Mouse (Mus musculus): ENCODE measurements around the gene Gimap3.

Gene Gimap3

GRCm38 (mm10) chr6:48770696-48771095 lies at the start of gene Gimap3:
Gimap3 (minus strand) TSS chr6:48770851.
- no peak for DNase-seq (ENCODE audit: extremely low read depth, low read depth)

DNA sequence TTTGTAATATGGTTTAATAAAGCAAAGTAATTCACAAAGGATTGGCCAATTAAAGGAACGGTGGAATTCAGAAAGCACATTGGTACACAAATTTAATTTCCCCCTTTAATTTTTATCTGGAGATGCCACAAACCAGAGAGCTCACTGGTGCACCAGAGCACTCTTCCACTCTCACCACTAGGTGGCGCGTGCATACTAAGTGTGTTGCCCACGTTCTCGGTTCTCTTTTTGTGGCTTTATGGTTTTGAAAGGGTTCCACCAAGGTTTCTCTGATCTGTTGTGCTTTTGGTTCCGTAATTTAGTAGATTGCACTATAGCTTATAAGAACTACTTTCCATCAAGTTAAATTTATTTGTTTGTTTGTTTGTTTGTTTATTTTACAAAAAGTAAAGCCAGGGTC lies 47.2 kb upstream of the Gimap3 start:
- DNase-seq (ENCODE audit: extremely low read depth, low read depth), result peak; percentile 79

DNA sequence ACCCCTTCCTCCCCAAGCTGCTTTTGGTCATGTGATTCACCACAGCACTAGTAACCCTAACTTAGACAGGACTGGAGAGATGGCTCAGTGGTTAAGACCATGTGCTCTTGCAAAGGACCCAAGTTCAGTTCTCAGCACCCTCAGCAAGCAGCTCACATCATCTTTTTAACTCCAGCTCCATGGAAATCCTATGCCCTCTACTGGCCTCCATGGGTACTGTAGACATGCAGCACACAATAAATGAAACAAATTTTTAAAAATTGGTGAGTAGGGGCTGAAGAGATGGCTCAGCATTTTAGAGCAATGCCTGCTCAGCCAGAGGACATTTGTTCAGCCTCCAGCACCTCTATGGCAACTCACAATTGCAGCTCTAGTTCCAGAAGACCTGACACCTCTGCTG lies 44.4 kb upstream of the Gimap3 start:
- DNase-seq (ENCODE audit: extremely low read depth, low read depth), result no peak

GRCm38 (mm10) chr6:48809494-48810219 lies 39.0 kb upstream of the Gimap3 start:
- DNase-seq (ENCODE audit: extremely low read depth, low read depth), result no peak

DNA sequence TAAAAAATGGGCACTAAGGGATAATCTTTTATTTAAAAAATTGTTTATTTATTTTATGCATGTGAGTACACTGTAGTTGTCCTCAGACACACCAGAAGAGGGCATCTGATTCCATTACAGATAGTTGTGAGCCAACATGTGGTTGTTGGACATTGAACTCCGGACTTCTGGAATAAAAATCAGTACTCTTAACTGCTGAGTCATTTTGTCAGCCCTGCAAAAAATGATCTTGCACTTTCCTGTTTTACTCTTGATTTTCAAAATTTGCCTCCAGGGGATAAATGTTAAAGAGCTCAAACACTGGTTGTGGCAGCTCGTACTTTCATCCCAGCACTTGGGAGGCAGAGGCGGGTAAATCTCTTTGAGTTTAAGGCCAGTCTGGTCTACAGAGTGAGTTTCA lies 36.1 kb upstream of the Gimap3 start:
- DNase-seq (ENCODE audit: extremely low read depth, low read depth), result no peak

- DNase-seq (ENCODE audit: extremely low read depth, low read depth), result no peak
These were observed 33.7 kb upstream of the Gimap3 start for GRCm38 (mm10) chr6:48804346-48804745.

- DNase-seq (ENCODE audit: extremely low read depth, low read depth), result no peak
These were observed 32.9 kb upstream of the Gimap3 start for GRCm38 (mm10) chr6:48803406-48804051.

DNA sequence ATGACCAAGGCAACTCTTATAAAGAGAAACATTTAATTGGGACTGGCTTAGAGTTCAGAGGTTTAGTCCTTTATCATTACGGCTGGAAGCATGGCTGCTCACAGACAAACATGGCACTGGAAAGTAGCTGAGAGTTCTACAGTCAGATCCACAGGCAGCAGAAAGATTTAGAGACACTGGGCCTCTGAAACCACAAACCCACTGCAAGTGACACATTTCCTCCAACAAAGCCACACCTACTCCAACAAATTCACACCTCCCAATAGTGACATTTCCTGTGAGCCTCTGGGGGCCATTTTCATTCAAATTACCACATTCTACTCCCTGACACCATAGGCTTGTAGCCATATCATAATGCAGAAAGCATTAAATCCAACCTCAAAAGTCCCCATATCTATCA lies 31.2 kb upstream of the Gimap3 start:
- DNase-seq (ENCODE audit: extremely low read depth, low read depth), result no peak

- DNase-seq (ENCODE audit: extremely low read depth, low read depth), result no peak
These were observed 17.2 kb upstream of the Gimap3 start for GRCm38 (mm10) chr6:48787867-48788266.

- DNase-seq (ENCODE audit: extremely low read depth, low read depth), result no peak
These were observed 14.9 kb upstream of the Gimap3 start for GRCm38 (mm10) chr6:48785601-48786000.

- no peak for DNase-seq (ENCODE audit: extremely low read depth, low read depth)
These were observed 14.5 kb upstream of the Gimap3 start for GRCm38 (mm10) chr6:48785189-48785588.

- DNase-seq (ENCODE audit: extremely low read depth, low read depth), result no peak
These were observed 13.8 kb upstream of the Gimap3 start for GRCm38 (mm10) chr6:48784406-48784805.

DNA sequence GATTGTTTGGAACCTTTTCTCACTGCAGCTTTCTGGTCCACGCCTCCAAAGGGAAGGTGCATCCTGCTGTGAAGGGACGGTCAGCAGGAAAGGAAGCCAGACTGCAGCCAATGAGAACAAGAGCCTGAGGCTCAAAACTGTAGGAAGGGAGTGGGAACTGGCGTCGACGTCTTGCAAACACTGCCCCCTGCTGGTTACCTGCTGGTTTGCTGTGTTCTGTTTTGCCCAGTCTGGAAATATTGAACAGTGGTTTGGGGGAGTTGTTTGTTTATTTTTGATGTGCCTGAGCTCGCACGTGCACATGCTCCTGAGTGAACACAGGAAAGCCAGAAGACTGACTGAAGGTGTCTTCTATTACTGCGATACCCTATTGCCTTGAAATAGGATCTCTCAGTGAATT lies 1.4 kb upstream of the Gimap3 start:
- DNase-seq (ENCODE audit: extremely low read depth, low read depth), result peak; percentile 38

- no peak for DNase-seq (ENCODE audit: extremely low read depth, low read depth)
These were observed 1.7 kb downstream of the Gimap3 start for GRCm38 (mm10) chr6:48768933-48769332.

- DNase-seq (ENCODE audit: extremely low read depth, low read depth), result no peak
These were observed 2.3 kb downstream of the Gimap3 start for GRCm38 (mm10) chr6:48768178-48768869.

DNA sequence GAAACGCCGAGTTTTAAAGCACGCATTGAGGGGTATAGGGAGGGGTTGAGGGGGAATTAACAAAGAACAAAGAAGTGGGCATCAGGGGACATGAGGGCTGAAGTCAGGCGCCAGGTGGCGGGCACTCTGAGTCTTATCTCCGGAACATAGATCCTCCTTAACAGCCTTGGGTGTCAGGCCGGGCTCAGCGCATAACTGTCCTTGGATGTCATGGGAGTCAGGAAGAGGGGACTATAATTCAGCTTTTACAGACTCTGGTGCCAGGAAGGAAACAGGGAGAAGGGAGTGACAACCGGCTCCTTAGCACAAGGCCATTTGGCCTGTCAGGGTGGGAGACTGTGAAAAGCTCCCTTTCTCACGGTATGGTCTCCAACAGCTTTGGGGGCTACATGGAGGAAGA lies 6.2 kb downstream of the Gimap3 start:
- no peak for DNase-seq (ENCODE audit: extremely low read depth, low read depth)

GRCm38 (mm10) chr6:48763567-48764270 lies 6.9 kb downstream of the Gimap3 start:
- DNase-seq (ENCODE audit: extremely low read depth, low read depth), result no peak

GRCm38 (mm10) chr6:48747091-48747966 lies 23.3 kb downstream of the Gimap3 start:
- DNase-seq (ENCODE audit: extremely low read depth, low read depth), result no peak

DNA sequence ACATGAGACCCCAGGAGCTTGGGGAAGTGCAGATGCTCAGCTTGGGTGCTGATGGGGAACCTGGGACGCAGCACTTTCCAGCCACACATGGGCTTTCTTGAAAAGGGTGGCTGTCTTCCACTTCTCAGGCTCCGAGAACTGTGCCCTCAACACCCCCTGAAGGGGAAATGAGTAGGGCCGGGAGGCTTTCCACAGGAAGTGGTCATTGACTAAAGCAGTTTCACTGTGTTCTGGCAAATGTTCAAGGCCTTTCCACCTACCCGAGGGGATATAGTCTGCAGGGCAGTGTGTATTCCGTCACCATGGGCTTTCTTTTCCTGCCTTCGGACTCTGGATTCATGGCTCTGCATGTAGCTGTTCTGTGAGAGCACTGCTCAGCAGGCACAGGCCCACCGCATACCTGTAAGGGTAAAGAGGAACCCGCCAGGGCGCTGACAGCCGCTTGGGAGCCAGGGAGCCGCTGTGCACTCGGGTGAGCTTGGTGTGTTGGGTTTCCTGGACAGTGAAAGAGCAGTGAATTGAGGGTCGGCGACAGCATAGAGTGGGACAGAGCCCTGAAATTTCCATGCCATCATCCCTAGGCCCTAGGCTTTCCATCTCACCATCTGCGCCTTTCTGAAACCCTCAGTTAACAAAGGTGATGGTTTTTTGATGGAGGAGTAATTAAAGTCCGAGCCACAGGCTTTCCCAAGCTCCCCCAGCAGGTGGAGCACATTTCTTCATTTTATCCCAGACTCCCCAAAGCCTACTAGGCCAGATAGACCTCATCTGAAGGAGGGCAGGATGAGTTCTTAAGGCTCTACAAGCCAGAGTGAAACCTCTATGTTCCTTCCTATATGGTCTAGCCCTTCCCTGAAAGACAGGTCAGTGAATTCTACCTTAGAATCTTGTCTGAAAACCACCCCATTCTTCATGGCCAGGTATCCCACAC lies 24.4 kb downstream of the Gimap3 start, which contains the start of gene Gimap5:
Gene Gimap5 (plus strand): TSS at position 239 of the 931 bp plus-strand sequence.
- no peak for DNase-seq (ENCODE audit: extremely low read depth, low read depth)

- DNase-seq (ENCODE audit: extremely low read depth, low read depth), result no peak
These were observed 25.2 kb downstream of the Gimap3 start for GRCm38 (mm10) chr6:48745490-48745889.
